Mouse (Mus musculus) ES-Bruce4 (cell line): ENCODE measurements around the gene Arl4c.

Source experiments
- CTCF ChIP-seq: IDR thresholded peaks from one replicate; pipeline ENCODE4 v1.8.1; 2011; ENCODE audit warnings: low read depth, low read length
- EP300 ChIP-seq: IDR thresholded peaks from 2 replicates; pipeline ENCODE4 v1.6.1; 2011; ENCODE audit warnings: low read depth, low read length; ENCODE audit not compliant: insufficient read depth
- POLR2A ChIP-seq: IDR thresholded peaks from one replicate; pipeline ENCODE4 v1.8.1; 2011; ENCODE audit warnings: low read length; ENCODE audit not compliant: insufficient read depth

- TF ChIP-seq POLR2A, result no peak
- TF ChIP-seq CTCF, result no peak
- TF ChIP-seq EP300, result no peak
Observed at GRCm38 (mm10) chr1:88624376-88624775, 77.6 kb downstream of the Arl4c start.
